Mouse (Mus musculus) natural killer cell, adult 2 months (primary cell): ENCODE data around the gene Psmg1.

Source experiments
- DNase-seq, 2 experiments: peaks; one replicate each; pipeline ENCODE4 v3.0.0; 2022; ENCODE audit warnings: low spot score in 2 of 2

Gene Psmg1

DNA sequence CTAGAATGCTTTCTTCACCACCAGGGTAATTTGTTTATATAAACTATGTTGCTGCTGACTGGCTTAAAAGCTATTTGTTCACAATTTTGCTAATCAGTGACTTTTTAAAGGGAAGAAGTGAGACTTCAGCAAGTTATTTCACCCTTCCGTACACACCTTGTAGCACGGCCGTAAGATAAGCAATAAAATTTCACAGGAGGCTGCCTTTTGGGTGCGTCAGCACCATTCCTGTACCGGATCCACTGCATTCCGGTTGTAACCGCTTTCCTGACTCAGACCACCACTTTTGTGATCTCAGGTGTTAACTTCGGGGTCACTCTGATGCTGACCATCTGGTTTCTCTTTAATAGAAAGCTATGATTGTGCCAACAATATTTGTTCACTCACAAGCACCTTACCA is 32.7 kb downstream of the Psmg1 start:
- no peak for DNase-seq

DNA sequence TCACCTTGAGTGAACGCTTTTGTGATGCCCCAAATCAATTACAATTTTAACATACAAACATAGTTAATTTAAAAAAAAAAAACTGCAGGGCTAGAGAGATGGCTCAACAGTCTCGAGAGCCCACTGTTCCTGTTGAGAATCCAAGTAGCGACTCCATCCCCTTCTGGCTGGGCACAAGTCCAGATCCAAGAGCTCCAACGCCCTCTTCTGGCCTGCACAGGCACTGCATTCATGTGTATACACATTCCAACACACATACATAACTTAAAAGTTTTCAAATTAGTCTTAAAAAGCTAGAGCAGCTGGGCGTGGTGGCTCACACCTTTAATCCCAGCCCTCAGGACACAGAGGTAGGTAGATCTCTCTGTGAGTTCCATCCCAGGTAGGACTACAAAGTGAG is 34.1 kb downstream of the Psmg1 start:
- DNase-seq, result no peak

DNA sequence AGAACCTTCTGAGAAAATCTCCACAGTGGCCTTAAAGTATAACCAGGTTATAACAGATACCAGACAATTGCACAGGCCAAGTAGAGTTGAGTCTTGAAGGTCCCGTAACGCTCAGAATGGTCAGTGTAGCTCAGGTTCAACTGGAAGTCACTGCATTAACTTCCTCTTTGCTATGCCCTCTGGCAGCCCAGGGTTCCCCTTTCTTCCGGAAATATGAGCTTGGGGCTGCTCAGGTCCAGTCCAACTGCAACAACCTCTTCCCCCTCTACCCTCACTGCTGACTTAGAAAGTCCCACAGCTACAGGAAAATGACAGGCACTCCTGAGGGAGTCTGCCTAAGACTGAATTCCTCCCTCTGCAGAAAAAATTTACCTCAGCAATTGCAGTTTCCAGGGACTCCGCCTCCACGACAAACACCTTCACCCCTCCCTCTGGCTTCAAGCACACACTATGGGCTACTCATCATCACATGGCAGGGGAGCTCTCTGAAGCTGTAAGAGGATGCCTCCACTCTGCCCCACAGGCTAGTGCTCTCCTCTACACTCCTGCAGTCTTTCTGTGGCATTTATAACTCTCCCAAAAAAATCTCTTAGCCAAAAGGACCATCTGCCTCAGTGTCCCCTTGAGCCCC is 34.9 kb downstream of the Psmg1 start:
- no peak for DNase-seq

DNA sequence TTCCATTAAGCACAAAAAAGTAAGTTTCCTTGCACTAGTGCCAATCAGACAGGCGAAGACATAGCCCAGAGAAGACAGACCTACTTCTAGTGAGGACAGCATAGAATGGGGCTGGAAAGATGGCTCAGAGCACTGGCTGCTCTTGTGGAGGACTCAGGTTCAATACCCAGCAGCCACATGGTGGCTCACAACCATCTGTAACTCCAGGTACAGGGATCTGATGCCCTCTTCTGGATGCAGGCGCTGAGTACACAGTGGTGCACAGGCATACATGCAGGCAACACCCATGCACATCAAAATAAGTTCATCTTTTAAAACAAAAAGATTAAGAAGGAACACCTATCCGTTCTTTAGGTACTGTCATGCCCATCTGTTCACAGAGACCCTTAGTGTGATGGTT is 36.4 kb downstream of the Psmg1 start:
- DNase-seq, result no peak

DNA sequence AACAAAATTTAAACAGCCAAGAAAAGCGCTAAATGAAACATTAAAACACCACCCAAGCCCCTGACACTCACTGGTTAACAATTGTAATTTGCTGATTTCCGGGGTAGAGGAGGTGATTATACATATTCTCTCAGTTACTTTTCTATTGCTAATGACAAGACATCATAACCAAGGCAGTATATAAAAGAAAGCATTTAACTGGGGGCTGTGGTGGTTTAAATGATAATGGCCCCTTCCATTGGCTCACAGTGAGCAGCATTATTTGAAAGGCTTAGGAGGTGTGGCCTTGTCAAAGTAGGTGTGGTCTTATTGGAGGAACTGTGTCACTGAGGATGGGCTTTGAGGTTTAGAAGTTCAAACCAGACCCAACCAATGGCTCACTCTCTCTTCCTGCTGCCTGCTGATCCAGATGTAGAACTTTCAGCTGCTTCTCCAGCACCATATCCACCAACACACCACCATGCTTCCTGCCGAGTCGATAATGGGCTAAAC is 37.6 kb downstream of the Psmg1 start:
- no peak for DNase-seq

- DNase-seq, result no peak
Observed at GRCm38 (mm10) chr16:95951471-95951870, 39.3 kb downstream of the Psmg1 start.

GRCm38 (mm10) chr16:95945389-95946311 is 45.1 kb downstream of the Psmg1 start:
- DNase-seq, result peak; percentile 53 to 65

DNA sequence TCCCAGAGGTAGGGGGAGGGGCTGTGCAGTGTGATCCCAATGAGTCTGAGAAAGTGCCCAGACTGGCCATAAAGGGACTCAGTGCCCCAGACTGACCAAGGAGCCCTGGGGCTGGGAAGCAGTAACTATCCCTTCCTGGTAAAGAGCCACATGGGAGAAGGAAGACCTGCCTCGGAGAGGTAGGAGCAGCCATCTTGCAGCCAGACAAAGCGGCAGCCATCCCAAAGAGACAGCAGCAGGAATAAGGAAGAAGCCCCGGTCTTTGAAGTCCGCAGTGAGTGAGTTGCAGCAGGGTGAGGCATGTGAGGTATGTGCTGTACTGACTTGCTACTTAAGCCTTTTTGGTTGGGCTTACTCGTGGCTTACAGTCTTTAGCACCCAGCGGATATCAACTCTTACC is 47.6 kb downstream of the Psmg1 start:
- no peak for DNase-seq

DNA sequence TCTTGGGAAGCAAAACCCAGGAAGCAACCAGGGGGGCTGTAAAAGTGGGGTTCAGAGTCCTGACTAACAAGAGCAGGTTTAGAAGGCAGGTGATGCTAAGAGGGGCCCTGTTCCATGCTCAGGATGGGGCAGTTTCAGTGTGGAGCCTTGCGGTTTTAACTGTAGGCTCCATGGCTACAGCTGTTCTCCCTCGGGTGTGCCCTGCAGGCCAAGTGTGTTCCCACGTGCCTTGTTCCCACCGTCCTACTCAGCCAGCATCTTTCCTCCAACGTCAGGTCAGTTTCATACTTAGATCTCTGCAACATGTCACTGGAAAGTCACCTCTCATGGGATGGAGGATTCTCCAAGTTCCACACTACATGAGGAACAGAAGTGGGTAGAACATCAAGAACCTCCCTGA is 49.2 kb downstream of the Psmg1 start:
- DNase-seq, result no peak

GRCm38 (mm10) chr16:95935495-95935961 is 55.2 kb downstream of the Psmg1 start:
- no peak for DNase-seq

DNA sequence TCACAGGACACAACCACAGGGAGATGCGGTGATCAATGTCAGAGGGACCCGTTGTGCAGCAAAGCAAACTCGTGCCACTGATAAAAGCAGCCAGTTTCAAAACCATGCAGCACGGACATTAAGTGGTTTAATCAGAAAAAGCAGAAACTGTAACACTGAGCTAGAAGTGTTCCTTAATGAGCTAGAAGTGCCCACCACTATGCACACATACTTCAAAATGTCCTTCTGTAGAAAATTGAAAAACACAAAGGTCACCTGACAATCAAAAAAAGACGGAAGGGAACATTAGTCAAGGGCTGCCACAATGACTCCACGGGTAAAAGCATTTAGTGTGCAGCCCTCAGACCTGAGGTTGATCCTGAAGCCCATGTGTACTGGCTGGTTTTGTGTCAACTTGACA is 57.9 kb downstream of the Psmg1 start:
- DNase-seq, result no peak

- peak in 1 of 2 experiments; percentile 17 for DNase-seq
Observed at GRCm38 (mm10) chr16:95931509-95931908, 59.3 kb downstream of the Psmg1 start.
